Mouse (Mus musculus) limb, embryonic 10.5 days (tissue): ENCODE data around the gene Klk9. TPM values are rescaled to one million over a fixed set of nuclear protein-coding genes. Genes with fewer than 3 reads are reported as not detected.

Experiments
- DNase-seq: peaks from one replicate; pipeline ENCODE4 v3.0.0-alpha.2; 2017; ENCODE audit warnings: low spot score
- H3K27ac ChIP-seq: fragments of 300-500 bp; sonication (generic); 2 replicates; pipeline ENCODE4 v1.5.1; 2016; ENCODE audit warnings: mild to moderate bottlenecking
- H3K27me3 ChIP-seq: fragments of 300-500 bp; sonication (generic); 2 replicates; pipeline ENCODE4 v1.6.1; 2016; ENCODE audit warnings: low read depth, mild to moderate bottlenecking; ENCODE audit not compliant: poor library complexity, severe bottlenecking
- H3K36me3 ChIP-seq: fragments of 300-500 bp; sonication (generic); 2 replicates; pipeline ENCODE4 v1.6.1; 2016; ENCODE audit warnings: mild to moderate bottlenecking, moderate library complexity
- H3K4me1 ChIP-seq: fragments of 300-500 bp; sonication (generic); 2 replicates; pipeline ENCODE4 v1.6.1; 2016
- H3K4me3 ChIP-seq: fragments of 300-500 bp; sonication (generic); 2 replicates; pipeline ENCODE4 v1.5.1; 2016; ENCODE audit warnings: mild to moderate bottlenecking, moderate library complexity
- H3K9me3 ChIP-seq: fragments of 300-500 bp; sonication (generic); replicated peaks from 2 replicates; pipeline ENCODE4 v1.6.1; 2016; ENCODE audit warnings: mild to moderate bottlenecking
- WGBS: fragments of 180-500 bp; shearing (Covaris S2); methylation state at CpG from one replicate; pipeline ENCODE4 v1.1.7; 2016; 5-methylcytosine and 5-hydroxymethylcytosine counted together
- polyA plus RNA-seq: library from polyadenylated mRNA; unstranded; fragments of >200 nt; fragmentation: Nextera tagmentation; extraction: Ambion mirVana; gene quantifications from 2 replicates; pipeline ENCODE4 v1.2.1, GENCODE M21; 2016

Klk9 gene
- polyA plus RNA-seq, result 0.09 TPM in 1 of 2 replicates, not detected in the other

DNA sequence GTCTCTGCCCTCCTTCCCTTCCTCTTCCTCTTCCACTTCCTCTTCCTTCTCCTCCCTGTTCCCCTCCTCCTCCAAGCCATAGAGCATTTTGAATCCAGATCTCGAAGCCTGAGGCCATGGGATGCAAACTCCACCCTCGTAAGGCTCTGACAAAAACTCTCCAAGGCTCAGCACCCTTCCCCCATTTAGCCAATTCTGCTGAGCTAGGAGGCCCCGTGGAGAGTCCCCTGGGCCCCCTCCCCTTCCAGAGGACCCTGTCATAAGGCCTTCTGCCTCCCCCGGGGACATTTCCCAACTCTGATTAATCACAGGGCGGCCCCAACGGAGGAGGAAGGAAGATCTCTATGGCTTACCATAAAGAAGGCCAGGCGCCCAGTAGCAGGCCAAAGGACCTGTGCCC is at the start of gene Klk9:
TSS of gene Klk9 (plus strand) at position 301 of the 400 bp plus-strand sequence.
- Histone ChIP-seq H3K36me3 (no peaks in the 10 kb centered on the region), H3K27ac (no peak within 1 kb of the TSS), H3K27me3 (peaks cover 30% of the 10 kb centered on the region), H3K4me1 (peaks cover 3% of the 10 kb centered on the region), H3K9me3 (no peaks in the 10 kb centered on the region), H3K4me3 (no peak within 1 kb of the TSS)
- 75% methylated on average over 7 of the region's 7 CpGs for WGBS
- no peak for DNase-seq

GRCm38 (mm10) chr7:43747788-43748187 is 43.9 kb upstream of the Klk9 start:
- no peak overlapping the region for H3K27ac ChIP-seq
- 86% methylated on average over 1 of the region's 1 CpGs for WGBS
- no peaks in the 10 kb centered on the region for H3K27me3 ChIP-seq
- H3K9me3 ChIP-seq, result no peaks in the 10 kb centered on the region
- no peaks in the 10 kb centered on the region for H3K36me3 ChIP-seq
- H3K4me1 ChIP-seq, result no peaks in the 10 kb centered on the region
- no peak overlapping the region for H3K4me3 ChIP-seq
- no peak for DNase-seq

DNA sequence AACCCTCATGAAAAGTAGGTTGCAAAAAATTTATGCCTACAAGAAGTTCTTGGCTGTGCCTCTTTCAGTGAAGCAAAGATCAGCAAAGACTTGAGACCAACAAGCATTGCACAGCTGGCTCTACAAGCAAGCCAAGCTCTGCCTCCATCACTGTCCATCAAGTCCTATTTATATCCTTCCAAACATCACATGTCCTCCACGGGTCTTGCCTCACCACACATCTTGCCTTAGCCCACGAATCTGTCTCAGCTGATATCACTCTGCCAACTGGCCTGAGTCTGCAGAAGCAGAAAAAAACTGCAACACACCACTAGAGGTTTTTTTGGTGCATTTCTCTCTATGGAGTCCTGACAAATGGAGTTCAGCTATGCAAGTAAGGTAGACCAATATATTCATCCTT is 38.9 kb upstream of the Klk9 start:
- WGBS, result 79% methylated on average over 2 of the region's 2 CpGs
- no peak overlapping the region for H3K27ac ChIP-seq

DNA sequence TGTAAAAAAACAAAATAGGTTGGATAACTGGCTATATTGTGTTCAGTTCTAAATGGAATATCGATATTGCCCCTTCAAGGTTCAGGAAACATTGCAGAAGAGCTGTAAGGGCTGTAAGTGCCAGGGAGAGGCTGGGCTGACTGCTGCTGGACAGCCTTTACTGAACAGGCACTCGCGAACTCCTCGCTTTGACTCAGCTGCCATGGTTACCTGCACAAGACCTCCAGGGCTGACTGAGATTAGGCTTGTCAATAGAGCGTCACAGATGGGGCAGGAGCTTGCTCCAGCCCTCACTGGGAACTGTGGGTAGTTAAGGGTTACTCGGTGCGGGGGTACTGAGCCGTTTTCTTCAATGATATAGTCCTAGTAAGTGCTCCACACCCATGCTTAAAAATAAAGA is 25.2 kb upstream of the Klk9 start:
- Histone ChIP-seq H3K27me3 (no peaks in the 10 kb centered on the region), H3K4me1 (no peaks in the 10 kb centered on the region), H3K9me3 (no peaks in the 10 kb centered on the region), H3K36me3 (no peaks in the 10 kb centered on the region), H3K27ac (no peak overlapping the region), H3K4me3 (no peak overlapping the region)
- no peak for DNase-seq
- WGBS, result 64% methylated on average over 8 of the region's 8 CpGs

More for the DNA sequence above, 38.9 kb upstream of the Klk9 start:
- Histone ChIP-seq H3K9me3 (no peaks in the 10 kb centered on the region), H3K27me3 (no peaks in the 10 kb centered on the region), H3K4me3 (no peak overlapping the region), H3K36me3 (no peaks in the 10 kb centered on the region), H3K4me1 (no peaks in the 10 kb centered on the region)
- no peak for DNase-seq

GRCm38 (mm10) chr7:43768597-43768996 is 23.1 kb upstream of the Klk9 start, which contains the start of gene Klk12:
TSS of gene Klk12 (plus strand) at chr7:43768897.
- WGBS, result 79% methylated on average over 4 of the region's 4 CpGs
- Histone ChIP-seq H3K4me3 (no peak within 1 kb of the TSS), H3K27me3 (no peaks in the 10 kb centered on the region), H3K36me3 (no peaks in the 10 kb centered on the region), H3K4me1 (no peaks in the 10 kb centered on the region), H3K9me3 (no peaks in the 10 kb centered on the region), H3K27ac (no peak within 1 kb of the TSS)
- DNase-seq, result no peak

DNA sequence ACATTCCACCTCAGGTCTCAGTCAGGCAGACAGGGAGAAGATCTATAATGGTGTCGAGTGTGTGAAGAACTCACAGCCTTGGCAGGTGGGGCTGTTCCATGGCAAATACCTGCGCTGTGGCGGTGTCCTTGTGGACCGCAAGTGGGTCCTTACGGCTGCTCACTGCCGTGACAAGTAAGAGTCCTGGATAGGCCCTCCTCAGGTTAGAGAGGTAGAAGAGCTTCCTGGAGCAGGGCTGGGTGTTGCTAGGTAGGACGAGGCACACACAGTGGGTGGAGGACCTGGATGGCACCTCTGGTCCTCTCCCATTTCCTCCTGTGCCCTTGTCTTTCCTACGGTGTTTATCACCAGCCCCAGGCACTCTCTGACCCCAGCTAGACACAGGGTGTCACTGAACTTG is 22.1 kb upstream of the Klk9 start:
- WGBS, result 95% methylated on average over 8 of the region's 8 CpGs
- DNase-seq, result peak; percentile 19
- no peaks in the 10 kb centered on the region for H3K27me3 ChIP-seq
- H3K9me3 ChIP-seq, result no peaks in the 10 kb centered on the region
- H3K4me1 ChIP-seq, result no peaks in the 10 kb centered on the region
- no peak overlapping the region for H3K27ac ChIP-seq
- H3K4me3 ChIP-seq, result no peak overlapping the region
- H3K36me3 ChIP-seq, result no peaks in the 10 kb centered on the region

- H3K27me3 ChIP-seq, result no peaks in the 10 kb centered on the region
- H3K27ac ChIP-seq, result no peak overlapping the region
- H3K36me3 ChIP-seq, result no peaks in the 10 kb centered on the region
- WGBS, result 96% methylated on average over 10 of the region's 10 CpGs
- H3K9me3 ChIP-seq, result no peaks in the 10 kb centered on the region
- H3K4me3 ChIP-seq, result no peak overlapping the region
- peaks cover 5% of the 10 kb centered on the region; the same call in 1 of the 2 replicates for H3K4me1 ChIP-seq
- peak; percentile 17 for DNase-seq
Observed at GRCm38 (mm10) chr7:43770701-43771100, 21.0 kb upstream of the Klk9 start.

DNA sequence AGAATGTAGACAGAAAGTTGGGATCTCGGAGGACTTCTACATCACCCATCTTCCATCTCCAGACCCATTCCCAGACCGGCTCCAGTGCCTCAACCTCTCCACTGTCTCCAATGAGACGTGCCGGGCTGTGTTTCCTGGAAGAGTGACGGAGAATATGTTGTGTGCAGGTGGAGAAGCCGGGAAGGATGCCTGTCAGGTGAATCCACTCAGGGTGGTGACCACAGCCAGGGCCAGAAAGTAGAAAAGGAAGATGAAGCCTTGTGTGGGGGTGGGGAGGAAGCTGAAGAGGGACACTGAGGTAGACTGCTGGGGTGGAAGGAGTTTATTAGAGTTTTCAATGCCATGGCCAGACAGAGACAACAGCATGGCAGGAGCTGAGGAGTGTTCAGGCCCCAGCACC is 19.8 kb upstream of the Klk9 start:
- H3K4me3 ChIP-seq, result no peak overlapping the region
- H3K36me3 ChIP-seq, result no peaks in the 10 kb centered on the region
- 98% methylated on average over 6 of the region's 6 CpGs for WGBS
- H3K27ac ChIP-seq, result no peak overlapping the region
- H3K9me3 ChIP-seq, result no peaks in the 10 kb centered on the region
- peaks cover 5% of the 10 kb centered on the region; the same call in 1 of the 2 replicates for H3K4me1 ChIP-seq
- no peaks in the 10 kb centered on the region for H3K27me3 ChIP-seq
- peak; percentile 4 for DNase-seq

- H3K27me3 ChIP-seq, result no peaks in the 10 kb centered on the region
- peak; percentile 13 for DNase-seq
- no peaks in the 10 kb centered on the region for H3K9me3 ChIP-seq
- peaks cover 5% of the 10 kb centered on the region; the same call in 1 of the 2 replicates for H3K4me1 ChIP-seq
- H3K36me3 ChIP-seq, result no peaks in the 10 kb centered on the region
- H3K27ac ChIP-seq, result no peak overlapping the region
- no peak overlapping the region for H3K4me3 ChIP-seq
- WGBS, result 69% methylated on average over 3 of the region's 3 CpGs
Observed at GRCm38 (mm10) chr7:43772901-43773300, 18.8 kb upstream of the Klk9 start.

GRCm38 (mm10) chr7:43774364-43774763 is 17.3 kb upstream of the Klk9 start, which contains the start of gene Klk11:
TSS of gene Klk11 (plus strand) at chr7:43774604.
- Histone ChIP-seq H3K27me3 (no peaks in the 10 kb centered on the region), H3K4me1 (peaks cover 5% of the 10 kb centered on the region; the same call in 1 of the 2 replicates), H3K36me3 (no peaks in the 10 kb centered on the region), H3K9me3 (no peaks in the 10 kb centered on the region), H3K27ac (no peak within 1 kb of the TSS), H3K4me3 (no peak within 1 kb of the TSS)
- WGBS, result 93% methylated on average over 5 of the region's 5 CpGs
- peak; percentile 3 for DNase-seq

DNA sequence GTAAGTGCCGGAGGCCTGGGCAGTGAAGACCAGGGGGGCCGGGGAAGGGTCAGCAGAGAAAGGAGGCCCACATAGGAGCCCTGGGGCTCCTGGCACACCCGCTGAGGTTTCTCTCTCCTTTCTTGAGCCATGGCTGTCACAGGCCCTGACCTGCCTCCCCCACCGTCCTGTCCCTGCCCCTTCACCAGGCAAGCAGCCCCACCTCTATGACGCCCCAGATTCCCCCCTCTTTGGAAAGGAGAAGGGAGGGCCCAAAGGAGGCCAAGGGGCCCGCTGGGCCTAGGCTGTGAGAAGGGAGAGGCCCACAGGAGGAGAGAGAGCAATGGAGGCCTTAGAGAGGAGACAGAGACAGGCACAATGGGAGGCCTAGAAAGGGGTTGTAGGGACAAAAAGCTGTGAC is 16.9 kb upstream of the Klk9 start:
- peak; percentile 24 for DNase-seq
- peaks cover 5% of the 10 kb centered on the region; the same call in 1 of the 2 replicates for H3K4me1 ChIP-seq
- no peaks in the 10 kb centered on the region for H3K27me3 ChIP-seq
- no peaks in the 10 kb centered on the region for H3K36me3 ChIP-seq
- H3K9me3 ChIP-seq, result no peaks in the 10 kb centered on the region
- H3K27ac ChIP-seq, result no peak overlapping the region
- H3K4me3 ChIP-seq, result no peak overlapping the region
- 61% methylated on average over 6 of the region's 6 CpGs for WGBS

DNA sequence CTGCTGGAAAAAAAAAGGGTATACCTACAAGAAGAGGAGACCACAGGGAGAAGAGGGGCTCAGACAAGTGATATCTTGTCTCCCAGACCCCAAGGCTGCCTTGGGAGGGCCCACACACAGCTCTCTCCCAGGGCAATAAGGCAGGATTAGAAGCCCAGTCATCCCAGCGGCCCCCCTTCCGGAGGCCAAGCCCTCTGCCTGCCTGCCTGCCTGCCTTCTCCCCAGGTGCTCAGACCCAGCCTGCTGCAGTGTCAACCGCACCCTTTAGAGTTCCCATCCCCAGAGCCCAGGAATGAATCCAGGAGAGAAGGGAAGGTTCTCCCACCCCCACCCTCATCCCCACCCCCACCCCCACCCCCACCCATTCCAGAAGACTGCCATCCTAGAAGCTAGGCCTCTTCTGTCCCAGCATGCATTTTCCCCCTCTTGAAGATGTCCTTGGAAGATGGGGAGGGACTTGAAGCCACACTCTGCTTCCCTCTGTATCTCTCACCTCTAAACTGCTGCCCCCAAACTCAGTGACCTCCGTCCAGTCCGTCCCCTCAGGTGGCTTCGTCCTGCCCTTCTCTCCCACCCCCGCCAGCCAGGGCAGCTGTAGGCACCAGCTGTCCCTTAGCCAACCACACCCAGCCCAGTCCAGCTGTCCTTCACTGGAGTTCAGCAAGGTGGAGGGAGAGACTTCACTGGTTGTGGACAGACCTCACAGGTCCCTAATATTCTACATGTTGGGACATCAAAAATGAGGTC is 16.2 kb upstream of the Klk9 start:
- H3K9me3 ChIP-seq, result no peaks in the 10 kb centered on the region
- no peaks in the 10 kb centered on the region for H3K27me3 ChIP-seq
- H3K4me1 ChIP-seq, result peaks cover 5% of the 10 kb centered on the region; the same call in 1 of the 2 replicates
- no peaks in the 10 kb centered on the region for H3K36me3 ChIP-seq
- no peak overlapping the region for H3K27ac ChIP-seq
- WGBS, result 48% methylated on average over 7 of the region's 7 CpGs
- H3K4me3 ChIP-seq, result no peak overlapping the region
- DNase-seq, result peak; percentile 26

GRCm38 (mm10) chr7:43776506-43776905 is 15.2 kb upstream of the Klk9 start:
- Histone ChIP-seq H3K36me3 (no peaks in the 10 kb centered on the region), H3K27me3 (no peaks in the 10 kb centered on the region), H3K4me3 (no peak overlapping the region), H3K27ac (no peak overlapping the region), H3K9me3 (no peaks in the 10 kb centered on the region), H3K4me1 (peaks cover 5% of the 10 kb centered on the region; the same call in 1 of the 2 replicates)
- DNase-seq, result peak; percentile 10
- WGBS, result 86% methylated on average over 5 of the region's 5 CpGs
